Mouse (Mus musculus): ENCODE measurements around the gene Gm21970.

- TF ChIP-seq CTCF (IDR thresholded peaks at IDR 0.05; ENCODE audit: low read depth, low read length), result no peak
- no peak for TF ChIP-seq POLR2A (IDR thresholded peaks at IDR 0.05; ENCODE audit: insufficient read depth, low read length)
Measured at GRCm38 (mm10) chr16:91425816-91426215, 34.3 kb downstream of the Gm21970 start.

All from ES-Bruce4 (cell line).